Mouse (Mus musculus) limb, embryonic 14.5 days (tissue): ENCODE data around the gene Mapkapk2. TPM values are rescaled to one million over a fixed set of nuclear protein-coding genes. Genes with fewer than 3 reads are reported as not detected.

ENCODE experiments used
- ATAC-seq: fragments of 200-750 bp; cut with Nextera tagmentation; 2 replicates; pipeline ENCODE4 v1.8.0; 2017; ENCODE audit warnings: low read depth, moderate number of reproducible peaks, moderate TSS enrichment; ENCODE audit not compliant: low FRiP score
- DNase-seq: peaks from one replicate; pipeline ENCODE4 v3.0.0-alpha.2; 2015; ENCODE audit warnings: low spot score
- H3K27ac ChIP-seq: fragments of 300-500 bp; sonication (generic); replicated peaks from 2 replicates; pipeline ENCODE4 v1.5.1; 2014; ENCODE audit warnings: low read depth, mild to moderate bottlenecking, low read length, moderate library complexity, mixed read lengths
- H3K27me3 ChIP-seq: fragments of 300-500 bp; sonication (generic); 2 replicates; pipeline ENCODE4 v1.6.1; 2014; ENCODE audit warnings: low read length, mixed read lengths; ENCODE audit not compliant: control insufficient read depth, insufficient read depth
- H3K36me3 ChIP-seq: fragments of 300-500 bp; sonication (generic); 2 replicates; pipeline ENCODE4 v1.6.1; 2014; ENCODE audit warnings: mild to moderate bottlenecking, low read length, moderate library complexity, mixed read lengths; ENCODE audit not compliant: control insufficient read depth, insufficient read depth
- H3K4me1 ChIP-seq: fragments of 300-500 bp; sonication (generic); 2 replicates; pipeline ENCODE4 v1.6.1; 2014; ENCODE audit warnings: antibody characterized with exemption, low read length, mixed read lengths; ENCODE audit not compliant: control insufficient read depth, insufficient read depth
- H3K4me2 ChIP-seq: fragments of 300-500 bp; sonication (generic); replicated peaks from 2 replicates; pipeline ENCODE4 v1.6.1; 2014; ENCODE audit warnings: low read depth, mild to moderate bottlenecking, low read length, moderate library complexity; ENCODE audit not compliant: severe bottlenecking
- H3K4me3 ChIP-seq: fragments of 300-500 bp; sonication (generic); replicated peaks from 2 replicates; pipeline ENCODE4 v1.5.1; 2014; ENCODE audit warnings: low read length
- H3K9ac ChIP-seq: fragments of 300-500 bp; sonication (generic); 2 replicates; pipeline ENCODE4 v1.6.1; 2014; ENCODE audit warnings: mild to moderate bottlenecking, low read depth, low read length, moderate library complexity; ENCODE audit not compliant: severe bottlenecking
- H3K9me3 ChIP-seq: fragments of 300-500 bp; sonication (generic); 2 replicates; pipeline ENCODE4 v1.6.1; 2016; ENCODE audit warnings: low read length; ENCODE audit not compliant: control insufficient read depth
- POLR2A ChIP-seq: fragments of 200-500 bp; IDR thresholded peaks from 2 replicates; pipeline ENCODE4 v1.8.0; 2012; ENCODE audit warnings: inconsistent platforms, mild to moderate bottlenecking, moderate library complexity, borderline replicate concordance; ENCODE audit not compliant: insufficient read depth, insufficient read length; ENCODE audit errors: extremely low read depth
- WGBS: fragments of 180-500 bp; shearing (Covaris S2); extraction: QIAGEN DNeasy Blood & Tissue Kit; methylation state at CpG from one replicate; pipeline ENCODE4 v1.1.7; 2014; 5-methylcytosine and 5-hydroxymethylcytosine counted together
- polyA plus RNA-seq, 2 experiments: library from polyadenylated mRNA; depleted of rRNA in 1 of 2; stranded (reverse) in 1 of 2; unstranded in 1 of 2; fragments of >200 nt; fragmentation: Nextera tagmentation in 1 of 2; extraction: Ambion mirVana in 1 of 2; gene quantifications; 2 replicates each; pipeline versions ENCODE4 v1.2.1 to v1.2.3; 2012 to 2014

Gene Mapkapk2
- polyA plus RNA-seq, 2 experiments: 49.9 to 60.9 TPM

DNA sequence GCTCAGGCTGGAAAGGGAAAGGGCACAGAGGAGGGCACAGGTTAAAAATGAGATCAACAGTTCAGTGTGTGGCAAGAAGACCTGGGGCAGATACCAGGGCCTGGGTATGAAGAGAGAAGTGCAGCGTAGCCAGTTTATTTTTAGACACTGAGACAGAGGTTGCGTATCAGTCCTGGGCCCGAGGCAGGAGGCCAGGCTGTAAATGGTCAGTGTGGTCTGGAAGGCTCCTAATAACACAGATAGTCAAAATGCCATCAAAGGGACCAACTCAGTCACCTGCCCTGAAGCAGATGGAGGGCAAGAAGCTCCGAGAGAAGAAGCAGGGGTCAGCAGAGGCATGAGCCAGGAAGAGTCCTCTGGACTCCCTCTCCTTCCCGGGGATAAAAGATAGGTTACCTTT lies 7.4 kb downstream of the Mapkapk2 start:
- Histone ChIP-seq H3K9me3 (no peaks in the 10 kb centered on the region), H3K27me3 (no peaks in the 10 kb centered on the region), H3K9ac (no peak overlapping the region), H3K4me2 (0 out of 2 replicates have a peak overlapping the region, but pooled peaks have one; percentile 2), H3K4me3 (no peak overlapping the region), H3K4me1 (peaks cover 48% of the 10 kb centered on the region), H3K36me3 (no peaks in the 10 kb centered on the region), H3K27ac (no peak overlapping the region)
- no peak for TF ChIP-seq POLR2A
- ATAC-seq: no peak
- no peak for DNase-seq
- WGBS: 75% methylated on average over 5 of the region's 5 CpGs

GRCm38 (mm10) chr1:131089525-131090127 lies 8.0 kb downstream of the Mapkapk2 start:
- DNase-seq (no peak), ATAC-seq (no peak)
- H3K4me3 ChIP-seq: no peak overlapping the region
- no peak overlapping the region for H3K9ac ChIP-seq
- H3K4me2 ChIP-seq: no peak overlapping the region
- TF ChIP-seq POLR2A: no peak
- H3K36me3 ChIP-seq: no peaks in the 10 kb centered on the region
- H3K4me1 ChIP-seq: peaks cover 52% of the 10 kb centered on the region
- no peaks in the 10 kb centered on the region for H3K9me3 ChIP-seq
- 76% methylated on average over 2 of the region's 2 CpGs for WGBS
- no peak overlapping the region for H3K27ac ChIP-seq
- no peaks in the 10 kb centered on the region for H3K27me3 ChIP-seq

GRCm38 (mm10) chr1:131088547-131088946 lies 9.1 kb downstream of the Mapkapk2 start:
- ATAC-seq (no peak), DNase-seq (no peak)
- Histone ChIP-seq H3K27ac (no peak overlapping the region), H3K4me3 (no peak overlapping the region), H3K9ac (no peak overlapping the region), H3K4me1 (peaks cover 61% of the 10 kb centered on the region), H3K27me3 (no peaks in the 10 kb centered on the region), H3K36me3 (no peaks in the 10 kb centered on the region), H3K4me2 (no peak overlapping the region), H3K9me3 (no peaks in the 10 kb centered on the region)
- WGBS: 69% methylated on average over 11 of the region's 11 CpGs
- TF ChIP-seq POLR2A: no peak

DNA sequence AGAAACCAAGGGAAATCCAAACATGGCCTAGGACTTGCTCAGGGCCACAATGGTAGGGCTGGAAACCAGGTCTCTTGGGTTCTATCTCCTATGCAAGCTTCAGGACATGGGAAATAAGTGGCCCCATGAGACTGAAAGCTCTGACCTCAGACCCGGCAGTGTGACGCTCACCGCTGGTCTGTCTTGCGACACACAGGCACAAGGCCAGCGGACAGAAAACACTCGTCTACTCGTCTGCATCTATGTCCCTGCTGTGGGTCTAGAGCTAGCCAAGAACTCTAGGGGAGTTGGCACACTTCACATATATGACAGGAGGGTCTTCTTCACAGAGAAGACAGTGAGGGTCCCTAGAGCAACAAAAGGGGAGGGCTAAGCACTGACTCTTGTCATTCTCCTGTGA lies 10.7 kb downstream of the Mapkapk2 start:
- H3K4me2 ChIP-seq: no peak overlapping the region
- 75% methylated on average over 7 of the region's 7 CpGs for WGBS
- H3K9me3 ChIP-seq: no peaks in the 10 kb centered on the region
- TF ChIP-seq POLR2A: no peak
- ATAC-seq: no peak
- no peak overlapping the region for H3K4me3 ChIP-seq
- no peak overlapping the region for H3K27ac ChIP-seq
- no peak for DNase-seq
- H3K4me1 ChIP-seq: peaks cover 63% of the 10 kb centered on the region
- H3K9ac ChIP-seq: no peak overlapping the region
- H3K36me3 ChIP-seq: no peaks in the 10 kb centered on the region
- no peaks in the 10 kb centered on the region for H3K27me3 ChIP-seq

DNA sequence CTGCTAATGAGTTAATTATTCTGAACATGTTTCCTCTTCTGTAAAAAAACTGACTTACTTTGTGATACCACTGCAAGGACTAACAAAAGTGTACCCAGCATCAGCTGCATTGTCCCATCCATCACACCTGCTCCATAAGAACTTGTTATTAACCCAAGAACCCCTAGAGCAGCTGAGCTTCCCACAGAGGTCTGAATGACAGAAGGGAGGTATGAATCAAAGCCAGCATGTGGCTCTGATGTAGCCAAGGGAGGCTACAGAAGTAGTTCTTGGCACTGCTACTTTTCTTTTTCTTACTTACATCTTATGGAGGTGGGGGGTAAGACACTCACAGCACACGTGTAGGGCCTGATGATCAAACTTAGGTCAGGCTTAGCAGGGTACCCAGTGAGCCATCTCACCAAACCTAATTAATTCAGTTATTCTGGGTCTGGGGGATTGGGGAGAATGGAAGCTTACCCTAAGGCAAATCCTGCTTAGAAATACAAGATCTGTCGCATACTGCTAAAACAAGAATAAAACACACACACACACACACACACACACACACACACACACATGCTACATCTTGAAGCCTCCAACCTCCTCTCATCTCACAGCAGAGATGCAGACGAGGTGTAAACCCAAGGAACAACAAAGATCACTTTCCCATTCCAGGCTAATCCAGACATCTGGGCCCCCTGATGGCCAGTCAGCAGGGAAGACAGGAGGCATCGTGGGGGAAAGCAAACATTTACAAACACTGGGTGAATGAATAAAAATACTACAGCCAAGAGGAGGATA lies 11.5 kb downstream of the Mapkapk2 start:
- H3K4me2 ChIP-seq: no peak overlapping the region
- no peaks in the 10 kb centered on the region for H3K9me3 ChIP-seq
- WGBS: 17% methylated on average over 4 of the region's 4 CpGs

More for the DNA sequence above, 11.5 kb downstream of the Mapkapk2 start:
- DNase-seq (no peak), ATAC-seq (0 out of 2 replicates have a peak, but pooled peaks have one; percentile 2)
- peaks cover 64% of the 10 kb centered on the region for H3K4me1 ChIP-seq
- no peak for TF ChIP-seq POLR2A
- no peak overlapping the region for H3K4me3 ChIP-seq
- H3K27ac ChIP-seq: no peak overlapping the region
- no peaks in the 10 kb centered on the region for H3K36me3 ChIP-seq
- H3K9ac ChIP-seq: no peak overlapping the region
- no peaks in the 10 kb centered on the region for H3K27me3 ChIP-seq
